Mouse (Mus musculus) ES-Bruce4 (cell line): ENCODE measurements around the gene Vmn1r123. TPM values are rescaled to one million over a fixed set of nuclear protein-coding genes. Genes with fewer than 3 reads are reported as not detected.
"Not testable (repeated sequence)": the region's sequence is repeated elsewhere in the genome, so short reads cannot be mapped to it uniquely, and the experiment has no call there.

Experiments used
- H3K27ac ChIP-seq: 2 replicates; pipeline ENCODE4 v1.5.1; 2012; ENCODE audit warnings: low read length, inconsistent platforms; ENCODE audit not compliant: insufficient read depth
- H3K27me3 ChIP-seq: 2 replicates; pipeline ENCODE4 v1.6.1; 2012; ENCODE audit warnings: mild to moderate bottlenecking, low read length, inconsistent platforms; ENCODE audit not compliant: control insufficient read depth, poor library complexity, insufficient read depth, severe bottlenecking
- H3K36me3 ChIP-seq: 2 replicates; pipeline ENCODE4 v1.6.1; 2012; ENCODE audit warnings: inconsistent platforms, mild to moderate bottlenecking, low read length, moderate library complexity; ENCODE audit not compliant: control insufficient read depth, poor library complexity, insufficient read depth, severe bottlenecking
- H3K4me1 ChIP-seq: one replicate; pipeline ENCODE4 v1.8.1; 2011; ENCODE audit warnings: low read length; ENCODE audit not compliant: control insufficient read depth, insufficient read depth
- H3K4me3 ChIP-seq: 2 replicates; pipeline ENCODE4 v1.5.1; 2011; ENCODE audit warnings: low read depth, mild to moderate bottlenecking, low read length
- H3K9ac ChIP-seq: 2 replicates; pipeline ENCODE4 v1.6.1; 2012; ENCODE audit warnings: low read depth, mild to moderate bottlenecking, inconsistent platforms; ENCODE audit not compliant: poor library complexity, severe bottlenecking
- H3K9me3 ChIP-seq: replicated peaks from 2 replicates; pipeline ENCODE4 v1.6.1; 2012; ENCODE audit warnings: mild to moderate bottlenecking, low read length, inconsistent platforms; ENCODE audit not compliant: control insufficient read depth, poor library complexity, insufficient read depth, severe bottlenecking
- polyA plus RNA-seq: library from polyadenylated mRNA; stranded (reverse); fragments of >200 nt; gene quantifications from 2 replicates; pipeline ENCODE4 v1.2.4, GENCODE M21; 2011; ENCODE audit warnings: low read depth; ENCODE audit not compliant: missing spikeins, insufficient read depth, insufficient read length

The Vmn1r123 gene
- polyA plus RNA-seq, result not detected in 2 replicates

GRCm38 (mm10) chr7:21161885-21162284 is at the start of gene Vmn1r123:
TSS of gene Vmn1r123 (plus strand) at chr7:21162185.
- H3K9ac ChIP-seq, H3K36me3 ChIP-seq, H3K27ac ChIP-seq, H3K4me3 ChIP-seq, H3K27me3 ChIP-seq, H3K9me3 ChIP-seq, H3K4me1 ChIP-seq: not testable (repeated sequence)

- not testable (repeated sequence) for H3K4me3 ChIP-seq, H3K9me3 ChIP-seq, H3K27me3 ChIP-seq, H3K27ac ChIP-seq, H3K4me1 ChIP-seq, H3K36me3 ChIP-seq, H3K9ac ChIP-seq
Measured at GRCm38 (mm10) chr7:21134028-21134427, 28.0 kb upstream of the Vmn1r123 start, which contains the start of gene Vmn1r122. TSS of gene Vmn1r122 (minus strand) at chr7:21134128.

GRCm38 (mm10) chr7:21190323-21190722 is 28.3 kb downstream of the Vmn1r123 start, which contains the start of gene Gm5157:
TSS of gene Gm5157 (minus strand) at chr7:21190423.
- not testable (repeated sequence) for H3K4me1 ChIP-seq, H3K4me3 ChIP-seq, H3K36me3 ChIP-seq, H3K27ac ChIP-seq, H3K9me3 ChIP-seq, H3K9ac ChIP-seq, H3K27me3 ChIP-seq

Other genes with a start within 250 kb of the Vmn1r123 start
- gene Vmn1r118, start 249.8 kb upstream of the Vmn1r123 start, polyA plus RNA-seq, result not detected in 2 replicates
- gene Vmn1r119, start 149.7 kb upstream of the Vmn1r123 start, polyA plus RNA-seq, result not detected in 2 replicates
- gene Vmn1r120, start 108.4 kb upstream of the Vmn1r123 start, polyA plus RNA-seq, result not detected in 2 replicates
- gene Vmn1r121, start 63.7 kb upstream of the Vmn1r123 start, polyA plus RNA-seq, result not detected in 2 replicates
- gene Vmn1r122, start 28.1 kb upstream of the Vmn1r123 start, polyA plus RNA-seq, result not detected in 2 replicates
- gene Gm5157, start 28.2 kb downstream of the Vmn1r123 start, polyA plus RNA-seq, result not detected in 2 replicates
- gene Vmn1r124, start 98.4 kb downstream of the Vmn1r123 start, polyA plus RNA-seq, result not detected in 2 replicates
- gene Vmn1r125, start 110.0 kb downstream of the Vmn1r123 start, polyA plus RNA-seq, result not detected in 2 replicates
- gene Vmn1r126, start 139.3 kb downstream of the Vmn1r123 start, polyA plus RNA-seq, result not detected in 2 replicates
- gene Vmn1r127, start 157.7 kb downstream of the Vmn1r123 start, polyA plus RNA-seq, result not detected in 2 replicates
- not detected in 2 replicates for gene Vmn1r128, start 187.2 kb downstream of the Vmn1r123 start, polyA plus RNA-seq
- gene Vmn1r129, start 199.1 kb downstream of the Vmn1r123 start, polyA plus RNA-seq, result not detected in 2 replicates